Mouse (Mus musculus) cerebellum, adult 9-10 months (tissue): ENCODE data around the gene Polr2c.
A peak's percentile ranks its signal among the peaks of the same experiment; 100 is the strongest.

Experiments used
- DNase-seq: peaks from one replicate; pipeline ENCODE4 v3.0.0; 2022

Polr2c gene

DNA sequence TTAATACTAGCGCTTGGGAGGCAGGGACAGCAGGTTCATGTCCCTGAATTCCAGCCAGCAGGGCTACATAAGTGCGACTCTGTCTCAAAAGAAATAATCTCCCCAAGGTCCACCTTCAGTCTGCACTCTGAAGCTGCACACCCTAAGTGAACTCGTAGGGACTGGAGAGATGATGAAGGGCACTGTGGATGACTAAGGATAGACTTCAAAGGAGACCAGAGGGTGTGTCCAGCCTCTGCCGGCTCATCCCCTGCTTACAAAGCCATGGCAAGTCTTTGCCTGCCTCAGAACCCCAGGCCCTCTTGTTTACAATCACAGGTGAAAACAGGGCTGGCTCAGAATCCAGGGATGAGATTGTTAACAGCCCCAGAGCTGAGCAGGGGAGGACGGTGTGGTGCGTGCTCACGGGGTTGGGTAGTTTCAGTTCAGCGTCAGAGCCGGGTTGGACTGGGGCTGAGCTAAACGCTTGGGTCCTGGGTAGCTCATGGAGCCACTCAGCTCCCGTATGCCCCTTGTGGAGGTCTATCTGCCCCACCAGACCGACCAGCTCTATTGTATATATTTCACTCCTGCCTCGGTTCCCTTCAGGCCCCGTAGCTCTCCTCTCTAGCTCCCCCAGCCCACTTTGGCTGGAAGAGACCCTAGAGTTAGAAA, 31.3 kb downstream of the Polr2c start:
- DNase-seq, result no peak

DNA sequence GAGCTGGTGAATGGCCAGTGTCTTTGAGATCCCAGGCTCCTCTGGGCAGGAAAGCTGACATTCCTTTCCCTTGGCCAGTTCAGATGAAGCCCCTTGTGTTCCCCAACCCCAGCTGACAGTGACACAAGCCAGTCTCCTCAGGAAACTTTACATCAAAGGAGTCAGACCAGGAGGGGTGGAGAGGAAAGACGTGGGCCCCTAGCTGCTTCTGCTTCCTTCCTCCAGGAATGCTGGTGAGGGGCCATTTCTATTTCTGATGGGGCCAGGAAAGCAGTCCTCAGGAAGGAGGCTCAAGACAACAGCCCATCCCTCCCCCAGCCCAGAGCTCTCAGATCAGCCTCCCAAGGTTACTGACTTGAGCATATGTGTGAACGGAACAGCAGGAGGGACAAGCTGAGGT, 35.7 kb downstream of the Polr2c start:
- DNase-seq, result no peak

DNA sequence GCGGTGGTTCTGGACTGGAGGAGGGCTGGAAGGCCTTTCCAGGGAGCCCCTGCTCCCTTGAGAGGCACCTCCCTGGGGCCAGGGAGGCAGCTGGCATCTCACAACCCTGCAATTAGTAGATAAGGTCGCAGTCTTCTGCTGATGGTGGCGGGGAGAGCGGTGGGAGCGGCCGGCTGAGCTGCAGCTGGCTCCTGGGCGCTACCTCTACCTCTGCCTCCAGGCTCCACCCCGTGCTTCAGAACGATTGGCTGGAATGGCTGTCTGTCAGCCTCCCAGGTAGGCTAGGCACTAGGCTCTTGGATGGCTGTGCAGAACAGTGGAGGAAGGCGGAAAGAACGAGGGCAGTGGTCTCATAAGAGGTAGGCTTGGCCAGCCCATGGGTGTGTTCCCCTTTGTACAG, 42.0 kb downstream of the Polr2c start:
- DNase-seq, result no peak

DNA sequence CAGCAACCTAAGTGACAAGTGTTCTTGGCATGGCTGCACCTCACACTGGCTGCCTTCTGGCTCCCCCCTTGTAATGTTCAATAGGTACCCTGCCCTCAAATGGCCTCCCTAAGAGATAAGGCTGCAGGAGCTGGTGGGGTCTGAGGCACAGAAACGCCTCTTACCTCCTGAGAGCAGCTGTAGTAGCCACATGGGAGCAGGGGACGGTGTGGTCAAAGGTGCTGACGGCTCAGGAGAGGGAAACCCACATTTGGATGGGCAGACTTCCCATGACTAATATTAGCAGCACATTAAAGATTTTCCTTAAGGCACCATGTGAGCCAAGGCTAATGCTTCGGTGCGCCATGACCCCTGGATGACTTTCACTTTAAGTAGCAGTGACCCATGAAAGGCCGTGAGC, 43.4 kb downstream of the Polr2c start:
- no peak for DNase-seq

DNA sequence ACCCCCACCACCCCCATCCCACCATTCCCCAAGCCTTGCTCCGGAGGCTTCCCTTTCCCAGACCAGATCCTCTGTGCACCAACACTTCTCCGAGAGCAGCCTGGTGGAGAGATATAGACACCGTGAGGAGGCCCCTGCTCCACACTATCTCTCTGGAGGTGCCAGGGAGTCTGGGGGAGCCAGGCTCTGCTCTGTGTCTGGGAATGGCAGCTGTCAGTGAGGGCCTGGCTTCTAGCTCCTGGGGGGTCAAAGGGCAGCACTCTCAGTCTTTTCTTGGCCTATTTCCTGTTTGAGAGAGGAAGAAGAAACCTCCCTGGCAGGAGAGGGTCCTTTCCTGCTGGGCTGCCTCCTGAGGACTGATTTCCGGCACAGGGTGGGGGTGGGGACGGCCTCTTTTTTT, 43.8 kb downstream of the Polr2c start:
- DNase-seq, result no peak

DNA sequence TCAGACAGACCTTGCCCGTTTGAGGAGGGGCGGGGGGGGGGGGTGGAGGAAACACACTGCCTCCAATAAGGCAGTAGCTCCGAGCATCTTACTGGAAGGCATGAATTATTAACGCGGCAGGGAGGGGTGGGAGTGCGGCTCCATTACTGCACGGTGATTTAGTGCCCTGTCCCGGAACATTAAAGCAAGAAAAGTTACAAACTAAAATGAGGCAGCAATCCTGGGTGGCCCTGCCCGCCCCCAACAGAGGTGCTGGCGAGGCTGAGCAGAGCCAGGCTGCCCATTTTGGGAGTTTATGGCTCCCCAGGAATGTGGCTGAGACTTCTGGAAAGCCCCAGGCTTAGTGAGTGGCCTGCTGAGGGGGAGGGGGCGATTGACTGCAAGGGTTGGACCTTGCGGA, 46.5 kb downstream of the Polr2c start:
- no peak for DNase-seq

DNA sequence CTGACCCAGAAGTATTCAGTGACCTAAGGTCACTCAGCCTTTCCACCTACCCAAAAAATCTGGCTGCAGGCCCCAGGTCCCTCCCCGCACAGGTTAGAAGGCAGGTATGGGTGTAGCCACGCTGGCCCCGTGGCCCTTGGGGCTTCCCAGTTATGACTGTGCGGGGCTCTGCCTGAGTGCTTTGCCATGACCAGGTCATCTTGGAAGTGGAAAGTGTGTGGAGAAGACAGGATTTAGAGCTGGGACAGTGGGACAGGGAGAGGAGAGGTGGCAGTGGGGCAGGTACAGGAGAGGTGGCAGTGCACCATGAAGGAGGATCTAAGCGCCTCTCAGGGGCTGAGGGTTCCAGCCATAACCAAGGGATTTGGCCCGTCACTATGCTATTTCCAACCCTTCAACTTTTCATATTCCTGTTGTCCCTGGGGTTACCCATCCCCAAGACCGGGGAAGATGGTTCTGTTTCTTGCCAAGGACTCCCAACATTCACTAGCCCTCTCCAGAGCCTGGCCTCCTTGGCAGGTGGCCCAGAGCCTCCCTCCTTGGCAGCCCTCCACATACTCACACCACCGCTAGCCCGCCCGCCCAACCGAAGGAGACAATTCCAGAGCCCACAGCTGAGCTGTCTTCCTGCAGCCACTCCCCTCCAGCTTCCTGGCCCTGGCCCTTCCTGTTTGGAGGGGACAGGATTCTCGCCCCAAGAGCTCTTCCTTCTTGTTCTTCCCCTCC, 47.4 kb downstream of the Polr2c start:
- DNase-seq, result peak; percentile 9

DNA sequence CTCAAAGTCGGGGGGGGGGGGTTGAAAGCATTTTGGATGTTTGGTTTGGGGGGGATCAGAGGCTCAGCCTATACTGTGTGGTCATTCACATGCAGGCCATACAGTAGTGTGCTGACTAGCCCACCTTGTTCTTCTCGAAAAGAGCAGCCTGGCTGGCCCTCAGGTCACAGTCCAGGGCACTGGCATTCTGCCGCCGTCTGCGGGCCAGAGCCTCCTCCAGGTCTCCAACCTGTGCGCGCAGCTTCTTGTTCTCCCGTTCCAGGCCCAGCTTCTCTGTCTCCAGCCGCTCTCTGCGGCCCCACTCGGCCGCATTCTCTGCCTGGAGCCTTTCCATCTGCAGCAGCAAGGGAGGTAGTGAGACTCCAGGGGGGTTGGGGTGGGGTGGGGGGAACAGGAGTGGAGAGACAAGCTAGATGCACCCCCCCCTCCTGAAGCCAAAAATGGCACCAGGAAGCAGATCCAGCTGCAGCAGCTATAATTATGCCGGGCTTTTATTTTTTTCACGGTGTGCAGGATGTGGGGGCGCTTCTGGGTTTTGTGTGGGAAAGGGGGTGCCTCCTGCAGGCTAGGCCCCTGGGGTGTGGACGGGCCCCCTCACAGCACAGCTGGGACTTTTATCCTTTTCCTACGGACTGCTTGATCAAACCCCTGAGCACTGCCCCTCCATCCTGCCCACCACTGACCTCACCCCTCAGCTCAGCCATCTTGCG, 50.5 kb downstream of the Polr2c start:
- DNase-seq, result no peak

DNA sequence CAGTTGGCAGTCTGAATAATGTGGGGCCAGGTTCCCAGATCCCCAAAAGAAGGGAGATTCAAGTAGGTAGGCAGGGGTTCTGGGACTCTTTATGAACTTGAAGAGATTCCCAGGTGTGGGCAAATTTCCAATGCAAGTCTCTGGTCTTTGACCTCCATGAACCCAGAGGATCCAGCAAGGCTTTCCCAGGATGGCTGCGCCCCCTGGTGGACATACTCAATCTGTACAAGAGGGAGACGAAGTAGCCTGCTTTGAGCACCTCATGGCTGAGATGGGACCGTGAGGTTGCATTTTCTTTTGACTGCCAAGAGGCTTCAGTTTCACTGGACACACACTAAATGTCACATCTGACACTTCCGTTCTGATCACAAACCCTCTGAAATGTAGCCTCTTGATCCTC, 51.6 kb downstream of the Polr2c start:
- DNase-seq, result peak; percentile 62

DNA sequence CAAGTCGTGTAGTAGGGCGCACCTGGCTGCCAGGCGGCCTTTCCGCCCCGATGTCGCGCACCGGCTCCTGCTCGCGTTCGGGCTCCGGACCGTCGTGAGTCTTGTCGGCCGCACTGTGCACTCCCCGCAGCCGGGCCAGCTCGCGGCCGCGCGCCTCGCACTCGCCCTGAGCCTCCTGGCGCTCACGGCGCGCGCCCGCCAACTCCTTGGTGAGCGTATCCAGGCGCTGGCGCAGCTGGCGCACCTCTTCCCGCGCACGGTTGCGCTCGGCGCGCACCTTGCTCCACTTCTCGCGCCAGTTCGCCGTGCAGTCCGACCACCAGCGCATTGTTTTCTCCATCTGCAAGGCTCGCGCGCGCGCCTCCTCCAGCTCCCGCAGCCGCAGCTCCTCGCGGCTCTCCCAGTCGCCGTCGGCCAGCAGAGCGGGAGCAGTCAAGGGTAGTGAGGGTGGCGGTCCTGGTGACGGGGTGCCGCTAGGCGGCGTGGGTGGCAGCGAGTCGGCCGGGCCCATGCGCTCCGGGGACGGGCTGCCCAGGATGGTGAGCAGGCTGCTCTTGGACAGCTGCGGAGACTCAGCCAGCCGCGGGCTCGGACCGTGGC, 55.9 kb downstream of the Polr2c start:
- DNase-seq, result no peak

DNA sequence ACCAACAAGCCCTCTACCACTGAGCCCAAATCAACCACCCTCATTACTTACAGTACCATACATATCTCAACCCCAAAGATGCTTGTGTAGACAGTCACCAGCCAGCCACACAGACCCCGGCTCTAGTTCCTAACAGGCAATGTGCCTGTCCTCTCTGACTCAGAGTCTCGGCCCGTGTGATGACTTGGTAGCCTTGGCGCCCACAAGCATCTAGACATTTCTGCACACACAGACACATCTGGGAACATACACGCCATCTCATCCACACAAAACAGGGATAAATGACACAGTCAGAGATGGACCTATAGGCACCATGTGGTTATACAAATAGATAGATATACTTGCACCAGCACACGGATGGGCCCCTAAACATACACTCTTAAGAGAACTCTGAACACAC, 57.0 kb downstream of the Polr2c start:
- DNase-seq, result no peak

DNA sequence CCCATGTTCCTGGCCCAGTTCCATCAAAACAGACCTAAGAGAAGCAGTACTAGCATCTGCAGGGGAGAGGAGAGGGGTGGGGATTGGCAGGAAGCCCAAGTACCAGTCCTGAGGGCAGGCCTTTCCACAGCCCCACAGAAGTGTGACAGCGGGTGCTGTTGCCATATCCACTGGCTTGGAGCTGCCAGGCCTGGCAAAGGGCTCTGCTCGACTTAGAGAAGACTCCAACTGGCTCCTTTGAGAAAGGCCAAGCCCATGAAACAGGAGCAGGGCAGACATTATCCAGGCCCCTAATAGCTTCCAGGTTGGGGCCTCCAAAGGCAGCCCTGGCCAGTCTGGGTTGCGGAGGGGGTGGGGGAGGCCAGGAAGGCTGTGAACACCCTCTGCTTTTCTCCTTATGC, 57.5 kb downstream of the Polr2c start:
- DNase-seq, result no peak

DNA sequence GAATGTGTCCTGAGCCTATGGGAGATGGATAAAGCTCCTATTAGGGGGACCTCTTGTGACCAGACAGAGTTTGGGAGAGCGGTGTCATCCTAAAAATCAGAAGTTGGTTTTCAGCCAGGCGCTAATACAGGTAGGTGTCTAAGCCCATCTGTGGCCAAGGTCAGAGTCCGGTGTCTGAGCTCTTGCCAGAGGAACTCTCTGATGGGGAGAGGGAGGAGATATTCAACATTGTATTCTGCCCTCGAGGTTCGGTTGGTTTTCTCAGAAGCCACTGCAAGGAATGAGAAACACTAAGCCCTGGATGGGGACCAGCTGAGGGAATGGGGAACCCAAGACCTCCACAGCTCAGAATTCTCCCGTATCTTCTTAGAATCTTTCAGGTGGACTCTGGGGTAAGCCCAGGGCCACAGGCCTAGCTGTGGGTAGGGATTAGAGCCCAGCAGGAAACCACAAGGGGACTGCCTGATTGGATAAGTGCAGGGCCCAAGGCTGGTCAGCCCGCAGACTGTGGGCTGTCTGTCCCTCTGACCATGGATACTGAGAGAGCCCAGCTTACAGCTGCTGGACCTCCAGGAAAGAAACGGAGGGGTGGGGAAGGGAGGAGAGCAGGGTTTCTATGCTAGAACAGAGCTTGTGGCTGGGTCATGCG, 59.2 kb downstream of the Polr2c start:
- DNase-seq, result no peak

DNA sequence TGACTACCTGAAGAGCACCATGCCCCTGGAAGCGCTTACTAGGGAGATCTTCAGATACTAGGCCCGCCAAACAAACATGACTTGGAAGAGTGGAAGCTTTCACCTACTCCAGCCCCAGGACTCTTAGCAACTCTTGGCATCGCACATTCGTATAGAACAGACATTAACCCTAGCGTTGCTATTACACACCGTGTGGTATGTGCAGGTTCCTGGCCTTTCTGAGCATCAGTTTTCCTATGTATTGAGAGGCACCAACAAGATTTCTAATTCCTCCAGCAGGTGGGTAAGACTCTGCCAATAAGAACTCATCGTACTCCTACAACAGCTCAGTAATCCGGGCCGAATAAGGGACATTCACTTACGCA, 59.7 kb downstream of the Polr2c start:
- DNase-seq, result no peak

DNA sequence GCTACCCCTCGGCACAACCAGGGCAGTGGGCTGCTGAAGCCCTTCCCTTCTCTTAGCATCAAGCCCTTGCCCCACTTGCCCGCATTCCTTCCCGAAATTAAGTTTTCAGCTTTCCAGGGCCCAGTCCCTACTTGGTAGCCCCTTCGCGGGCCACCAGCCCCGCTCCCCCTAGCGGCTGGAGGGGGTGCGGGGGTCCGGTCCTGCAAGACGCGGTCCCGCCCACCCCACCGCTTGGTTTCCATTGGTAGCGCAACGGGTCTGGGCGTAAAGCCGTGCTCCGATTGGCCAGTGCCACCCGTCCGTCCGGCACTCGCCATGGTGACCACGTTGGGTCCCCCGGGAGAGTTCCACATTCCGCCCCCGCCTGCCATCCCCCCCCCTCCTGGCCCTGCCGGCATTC, 60.1 kb downstream of the Polr2c start:
- DNase-seq, result peak; percentile 17

DNA sequence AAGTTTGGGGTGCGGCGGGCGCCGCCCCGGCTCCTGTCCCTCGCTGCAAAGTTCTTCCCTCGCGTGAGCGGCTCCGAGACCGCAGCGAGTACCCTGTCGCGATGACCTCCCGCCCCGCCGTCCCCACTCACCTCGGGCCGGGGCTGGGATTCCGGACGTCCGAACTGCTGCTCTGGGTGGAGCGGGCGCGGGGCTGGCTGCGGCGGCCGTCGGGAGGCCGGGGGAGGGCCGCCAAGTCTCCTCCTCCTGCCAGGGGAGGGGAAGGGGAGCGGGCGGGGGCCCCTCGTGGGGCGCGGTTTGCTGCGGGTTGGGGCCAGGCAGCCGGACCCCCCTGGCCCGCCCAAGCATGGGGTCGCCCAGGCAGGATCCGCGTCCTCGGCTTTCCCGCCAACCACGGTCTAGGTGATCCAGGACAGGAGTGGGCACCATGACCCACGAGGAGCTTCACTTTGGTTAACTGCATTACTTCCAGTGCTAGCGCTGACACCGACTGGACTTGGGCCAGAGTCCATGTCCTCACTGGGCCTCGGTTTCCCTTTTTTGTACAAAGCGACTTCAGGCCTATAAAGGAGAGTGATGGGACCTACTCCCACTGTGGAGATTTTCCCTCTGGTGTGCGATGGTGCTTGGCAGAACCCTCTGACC, 60.7 kb downstream of the Polr2c start, which contains the start of gene Ccdc102a:
Ccdc102a (minus strand) TSS at position 248 of the 645 bp plus-strand sequence.
- DNase-seq, result no peak

DNA sequence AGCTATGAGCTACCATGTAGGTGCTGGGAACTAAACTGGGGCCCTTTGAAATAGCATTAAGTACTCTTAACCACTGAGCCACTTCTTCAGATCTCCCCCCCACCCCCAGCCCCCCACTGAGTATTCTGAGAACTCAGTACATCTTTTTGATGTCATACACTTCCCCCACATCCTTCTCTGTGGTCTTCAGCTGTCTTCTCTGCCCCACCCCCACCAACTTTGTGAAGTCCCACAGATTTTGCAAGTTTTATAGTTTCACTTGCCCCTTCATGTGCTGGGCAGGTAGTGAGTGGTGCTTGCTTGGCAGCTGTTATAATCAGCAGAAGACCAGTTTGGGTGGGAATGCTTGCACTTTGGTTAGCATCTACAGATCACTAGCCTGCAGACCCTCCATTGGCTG, 62.0 kb downstream of the Polr2c start:
- DNase-seq, result no peak

DNA sequence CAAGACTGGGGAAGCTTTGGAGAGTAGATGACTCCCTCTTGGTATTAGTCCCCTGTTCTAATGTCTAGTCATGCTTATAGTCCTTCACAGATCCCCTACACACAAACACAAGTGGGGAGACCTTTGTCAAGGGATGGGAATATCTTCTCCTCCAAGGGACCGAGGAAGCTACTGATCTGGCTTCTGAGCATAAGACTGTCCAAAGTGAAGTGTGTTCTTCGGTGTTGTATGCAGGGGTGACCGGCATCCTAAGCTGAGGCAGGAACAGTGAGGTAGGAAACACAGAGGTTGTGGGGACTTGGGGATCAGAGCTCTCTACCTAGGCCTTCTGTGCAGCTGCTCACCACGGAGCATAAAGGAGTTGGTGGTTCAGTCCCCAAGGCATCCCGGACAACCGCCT, 64.9 kb downstream of the Polr2c start:
- no peak for DNase-seq

DNA sequence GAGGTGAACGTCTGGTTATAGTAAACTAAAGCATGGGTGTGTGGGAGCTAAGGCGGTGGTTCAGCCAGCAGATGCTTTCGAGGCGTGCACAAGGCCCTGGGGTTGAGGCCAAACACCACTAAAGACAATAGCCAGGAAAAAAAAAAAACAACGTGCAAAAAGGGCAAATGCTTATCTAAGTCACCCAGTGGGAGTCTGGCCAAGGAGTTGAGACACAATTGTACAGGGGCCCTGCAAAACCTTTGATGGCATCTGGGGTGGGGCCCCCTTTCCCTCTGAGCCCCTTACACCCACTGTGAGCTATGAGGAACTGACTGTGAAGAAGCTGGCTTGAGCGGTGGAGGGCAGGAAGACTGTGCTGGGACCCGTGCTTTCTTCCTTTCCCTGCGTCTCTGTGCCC, 65.4 kb downstream of the Polr2c start:
- no peak for DNase-seq
